Mouse (Mus musculus): ENCODE measurements around the gene Diablo. TPM values are rescaled to one million over a fixed set of nuclear protein-coding genes. Genes with fewer than 3 reads are reported as not detected.

Gene Diablo
- total and polyA plus RNA-seq, 2 experiments from 2014 or later: 99.4 to 105 TPM

DNA sequence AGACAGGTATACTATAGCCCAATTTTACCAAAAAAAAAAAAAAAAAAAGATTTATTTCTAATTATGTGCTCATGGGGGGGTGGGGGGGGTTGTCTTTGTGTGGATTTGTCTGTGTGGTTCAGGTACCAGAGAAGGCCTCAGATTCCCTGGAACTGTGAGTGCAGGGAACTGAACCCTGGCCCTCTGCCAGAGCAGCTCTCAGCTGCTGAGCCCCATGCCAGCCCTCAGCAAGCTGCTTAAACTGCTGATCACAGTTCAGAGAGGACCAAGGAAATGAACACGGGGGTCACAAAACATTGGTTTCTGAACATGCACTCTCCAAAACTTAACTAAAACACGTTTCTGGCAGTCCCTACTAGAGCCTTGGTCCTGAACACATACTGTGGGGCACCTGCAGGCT lies 32.5 kb upstream of the Diablo start:
- H3K4me1 ChIP-seq (ENCODE audit: control insufficient read depth, insufficient read depth): no peaks in the 10 kb centered on the region
- DNase-seq (ENCODE audit: low spot score) (no peak), ATAC-seq (ENCODE audit: insufficient read depth, low read depth) (no peak)
- H3K9ac ChIP-seq (replicated peaks; ENCODE audit: low read depth, low read length): no peak overlapping the region
- WGBS: 44% methylated on average over 2 of the region's 2 CpGs
- peaks cover 51% of the 10 kb centered on the region for H3K36me3 ChIP-seq (replicated peaks; ENCODE audit: control insufficient read depth, insufficient read depth, low read length)
- H3K9me3 ChIP-seq (replicated peaks; ENCODE audit: control insufficient read depth, low read length): no peaks in the 10 kb centered on the region
- no peak for TF ChIP-seq CTCF (IDR thresholded peaks at IDR 0.05; ENCODE audit: low read depth)
- H3K4me2 ChIP-seq (ENCODE audit: low read depth, low read length): no peak overlapping the region
- no peaks in the 10 kb centered on the region for H3K27me3 ChIP-seq (ENCODE audit: control insufficient read depth, insufficient read depth, low read length)
- no peak overlapping the region for H3K4me3 ChIP-seq (ENCODE audit: low read depth, low read length)
- no peak overlapping the region for H3K27ac ChIP-seq (ENCODE audit: low read depth)

DNA sequence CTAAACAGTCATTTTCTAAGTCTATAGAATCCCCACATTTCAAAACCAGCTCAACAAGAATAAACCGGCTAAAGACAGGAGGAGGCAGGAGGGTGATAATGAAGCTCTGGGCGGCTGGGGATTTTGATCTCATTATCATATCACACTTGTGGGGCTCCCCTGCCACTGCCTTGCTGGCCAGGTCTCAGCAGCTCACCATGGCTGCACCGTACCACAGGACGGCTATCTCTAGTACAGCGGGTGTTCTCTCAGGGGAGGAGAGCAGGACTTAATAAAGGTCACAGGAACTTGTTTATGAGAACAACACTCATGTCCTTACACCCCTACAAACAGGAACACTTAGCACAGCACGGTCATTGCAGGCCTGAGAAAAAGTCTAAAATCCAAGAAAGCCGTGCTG lies 31.7 kb upstream of the Diablo start:
- WGBS: 72% methylated on average over 7 of the region's 7 CpGs
- no peak overlapping the region for H3K4me2 ChIP-seq (ENCODE audit: low read depth, low read length)
- H3K9me3 ChIP-seq (replicated peaks; ENCODE audit: control insufficient read depth, low read length): no peaks in the 10 kb centered on the region
- no peak for TF ChIP-seq CTCF (IDR thresholded peaks at IDR 0.05; ENCODE audit: low read depth)
- TF ChIP-seq EP300 (IDR thresholded peaks at IDR 0.05; ENCODE audit: low read depth): no peak
- DNase-seq (ENCODE audit: low spot score) (no peak), ATAC-seq (ENCODE audit: insufficient read depth, low read depth) (no peak)
- no peak overlapping the region for H3K4me3 ChIP-seq (ENCODE audit: low read depth, low read length)
- no peaks in the 10 kb centered on the region for H3K4me1 ChIP-seq (ENCODE audit: control insufficient read depth, insufficient read depth)
- H3K27me3 ChIP-seq (ENCODE audit: control insufficient read depth, insufficient read depth, low read length): no peaks in the 10 kb centered on the region
- peaks cover 46% of the 10 kb centered on the region for H3K36me3 ChIP-seq (replicated peaks; ENCODE audit: control insufficient read depth, insufficient read depth, low read length)
- H3K27ac ChIP-seq (ENCODE audit: low read depth): no peak overlapping the region
- no peak overlapping the region for H3K9ac ChIP-seq (replicated peaks; ENCODE audit: low read depth, low read length)

DNA sequence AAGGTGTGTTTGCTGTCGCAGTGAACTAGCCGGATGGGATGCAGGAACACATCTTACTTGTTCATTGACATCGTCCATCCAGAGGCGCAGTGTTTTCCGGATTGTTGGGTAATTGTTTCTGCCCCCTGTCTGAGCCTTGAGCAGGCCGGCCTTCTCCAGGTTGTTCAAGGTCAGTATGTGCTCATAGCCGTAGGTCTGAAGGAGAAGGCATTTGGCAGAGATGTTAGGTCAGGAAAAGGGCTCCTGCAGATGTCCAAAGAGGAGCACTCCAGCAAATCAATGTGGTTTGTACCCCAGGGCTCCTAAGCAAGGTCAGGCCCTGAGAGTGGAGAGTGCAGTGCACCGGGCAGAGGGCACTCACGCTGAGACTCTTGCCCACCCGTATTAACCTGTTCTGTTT lies 9.8 kb upstream of the Diablo start:
- Histone ChIP-seq H3K4me2 (ENCODE audit: low read depth, low read length) (no peak overlapping the region), H3K4me1 (ENCODE audit: control insufficient read depth, insufficient read depth) (no peaks in the 10 kb centered on the region), H3K4me3 (ENCODE audit: low read depth, low read length) (no peak overlapping the region), H3K36me3 (replicated peaks; ENCODE audit: control insufficient read depth, insufficient read depth, low read length) (peaks cover 77% of the 10 kb centered on the region), H3K9ac (replicated peaks; ENCODE audit: low read depth, low read length) (no peak overlapping the region), H3K9me3 (replicated peaks; ENCODE audit: control insufficient read depth, low read length) (no peaks in the 10 kb centered on the region), H3K27me3 (ENCODE audit: control insufficient read depth, insufficient read depth, low read length) (no peaks in the 10 kb centered on the region), H3K27ac (ENCODE audit: low read depth) (no peak overlapping the region)
- no peak for TF ChIP-seq EP300 (IDR thresholded peaks at IDR 0.05; ENCODE audit: low read depth)
- no peak for TF ChIP-seq CTCF (IDR thresholded peaks at IDR 0.05; ENCODE audit: low read depth)
- 80% methylated on average over 10 of the region's 10 CpGs for WGBS
- ATAC-seq (ENCODE audit: insufficient read depth, low read depth) (no peak), DNase-seq (ENCODE audit: low spot score) (no peak)

DNA sequence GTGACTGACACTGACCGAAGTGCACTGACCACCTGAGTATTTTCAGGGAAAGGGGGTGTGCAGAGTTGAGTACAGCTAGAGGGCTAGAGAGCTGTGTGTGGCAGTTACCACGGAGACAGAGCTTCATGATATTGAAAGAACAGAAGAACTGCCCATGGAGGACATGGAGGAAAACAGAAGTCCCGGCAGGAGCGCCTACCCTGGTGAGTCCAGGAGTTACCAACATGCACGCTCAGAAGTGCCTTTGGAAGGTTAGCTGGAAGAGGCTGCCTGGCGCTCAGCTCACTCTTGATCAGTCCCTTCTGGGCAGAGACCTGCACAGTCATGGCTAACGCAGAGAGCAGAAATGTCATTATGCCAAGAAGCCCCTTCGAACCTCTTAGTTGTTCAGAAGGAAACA lies 6.1 kb upstream of the Diablo start:
- DNase-seq (ENCODE audit: low spot score) (no peak), ATAC-seq (ENCODE audit: insufficient read depth, low read depth) (no peak)
- Histone ChIP-seq H3K4me3 (ENCODE audit: low read depth, low read length) (no peak overlapping the region), H3K4me1 (ENCODE audit: control insufficient read depth, insufficient read depth) (no peaks in the 10 kb centered on the region), H3K36me3 (replicated peaks; ENCODE audit: control insufficient read depth, insufficient read depth, low read length) (peaks cover 54% of the 10 kb centered on the region), H3K9ac (replicated peaks; ENCODE audit: low read depth, low read length) (no peak overlapping the region), H3K9me3 (replicated peaks; ENCODE audit: control insufficient read depth, low read length) (no peaks in the 10 kb centered on the region), H3K4me2 (ENCODE audit: low read depth, low read length) (no peak overlapping the region), H3K27me3 (ENCODE audit: control insufficient read depth, insufficient read depth, low read length) (no peaks in the 10 kb centered on the region), H3K27ac (ENCODE audit: low read depth) (no peak overlapping the region)
- WGBS: 88% methylated on average over 8 of the region's 8 CpGs
- TF ChIP-seq EP300 (IDR thresholded peaks at IDR 0.05; ENCODE audit: low read depth): no peak
- TF ChIP-seq CTCF (IDR thresholded peaks at IDR 0.05; ENCODE audit: low read depth): no peak

DNA sequence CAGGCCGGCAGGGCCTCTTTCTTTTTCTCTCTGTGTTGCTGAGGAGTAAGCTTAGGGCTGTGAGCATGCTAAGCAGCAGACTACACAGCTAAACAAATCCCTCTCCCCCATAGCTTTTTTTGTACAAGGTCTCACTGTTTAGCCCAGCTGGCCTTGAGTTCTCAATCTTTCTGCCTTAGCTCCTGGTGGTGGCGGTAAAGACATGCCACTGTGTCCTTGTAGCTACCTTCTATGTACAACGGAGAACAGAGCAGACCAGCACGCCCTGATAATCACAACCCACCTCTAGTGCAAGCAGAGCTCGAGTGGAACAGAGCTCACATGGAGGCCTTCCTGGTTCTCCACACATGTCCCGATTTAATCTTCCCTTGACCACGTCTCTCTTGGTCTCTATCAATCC lies 4.7 kb upstream of the Diablo start:
- no peaks in the 10 kb centered on the region for H3K9me3 ChIP-seq (replicated peaks; ENCODE audit: control insufficient read depth, low read length)
- ATAC-seq (ENCODE audit: insufficient read depth, low read depth) (no peak), DNase-seq (ENCODE audit: low spot score) (no peak)
- no peaks in the 10 kb centered on the region for H3K4me1 ChIP-seq (ENCODE audit: control insufficient read depth, insufficient read depth)
- H3K9ac ChIP-seq (replicated peaks; ENCODE audit: low read depth, low read length): no peak overlapping the region
- no peak for TF ChIP-seq CTCF (IDR thresholded peaks at IDR 0.05; ENCODE audit: low read depth)
- TF ChIP-seq EP300 (IDR thresholded peaks at IDR 0.05; ENCODE audit: low read depth): no peak
- 69% methylated on average over 7 of the region's 7 CpGs for WGBS
- H3K27ac ChIP-seq (ENCODE audit: low read depth): no peak overlapping the region
- H3K27me3 ChIP-seq (ENCODE audit: control insufficient read depth, insufficient read depth, low read length): no peaks in the 10 kb centered on the region
- H3K36me3 ChIP-seq (replicated peaks; ENCODE audit: control insufficient read depth, insufficient read depth, low read length): peaks cover 45% of the 10 kb centered on the region
- H3K4me2 ChIP-seq (ENCODE audit: low read depth, low read length): no peak overlapping the region
- H3K4me3 ChIP-seq (ENCODE audit: low read depth, low read length): no peak overlapping the region

- 83% methylated on average over 9 of the region's 9 CpGs for WGBS
These were observed 2.0 kb upstream of the Diablo start for GRCm38 (mm10) chr5:123525916-123526495.

More at GRCm38 (mm10) chr5:123525916-123526495, 2.0 kb upstream of the Diablo start:
- H3K27ac ChIP-seq (ENCODE audit: low read depth): no peak overlapping the region
- DNase-seq (ENCODE audit: low spot score): no peak
- 0 out of 2 replicates have a peak, but pooled peaks cover 9% of the 10 kb centered on the region for H3K4me1 ChIP-seq (ENCODE audit: control insufficient read depth, insufficient read depth)
- H3K4me2 ChIP-seq (ENCODE audit: low read depth, low read length): no peak overlapping the region
- no peak for ATAC-seq (ENCODE audit: insufficient read depth, low read depth)
- H3K4me3 ChIP-seq (ENCODE audit: low read depth, low read length): no peak overlapping the region
- H3K27me3 ChIP-seq (ENCODE audit: control insufficient read depth, insufficient read depth, low read length): no peaks in the 10 kb centered on the region
- H3K9me3 ChIP-seq (replicated peaks; ENCODE audit: control insufficient read depth, low read length): no peaks in the 10 kb centered on the region
- TF ChIP-seq EP300 (IDR thresholded peaks at IDR 0.05; ENCODE audit: low read depth) (no peak), CTCF (IDR thresholded peaks at IDR 0.05; ENCODE audit: low read depth) (no peak)
- peaks cover 22% of the 10 kb centered on the region for H3K36me3 ChIP-seq (replicated peaks; ENCODE audit: control insufficient read depth, insufficient read depth, low read length)
- H3K9ac ChIP-seq (replicated peaks; ENCODE audit: low read depth, low read length): no peak overlapping the region

Data from heart, postnatal 0 days (tissue).